Mouse (Mus musculus): ENCODE measurements around the gene Lman2l. TPM values are rescaled to one million over a fixed set of nuclear protein-coding genes. Genes with fewer than 3 reads are reported as not detected.

Gene Lman2l
- polyA plus RNA-seq, 3 experiments from 2014 or later: 7.9 to 12.0 (median 11.4) TPM

Other genes starting within 250 kb of the Lman2l start
- 10 to 100 TPM; 22.5 to 27.7 (median 25.2) TPM for gene Uggt1, start 200.6 kb downstream of the Lman2l start, polyA plus RNA-seq (2017; shearing (Covaris generic))
- 100 to 1,000 TPM in 1 of 3 experiments, 10 to 100 TPM in 2; 23.0 to 132 (median 83.6) TPM for gene Neurl3, start 170.6 kb downstream of the Lman2l start, polyA plus RNA-seq (2017; shearing (Covaris generic))
- gene Arid5a, start 137.5 kb downstream of the Lman2l start, polyA plus RNA-seq (2017; shearing (Covaris generic)): 10 to 100 TPM; 75.9 to 89.1 (median 88.6) TPM
- 10 to 100 TPM; 45.7 to 65.2 (median 47.4) TPM for gene Kansl3, start 76.1 kb downstream of the Lman2l start, polyA plus RNA-seq (2017; shearing (Covaris generic))
- under 1 TPM; 0.20 to 0.55 (median 0.39) TPM for gene Fer1l5, start 73.0 kb downstream of the Lman2l start, polyA plus RNA-seq (2017; shearing (Covaris generic))
- gene Cnnm4, start 26.3 kb upstream of the Lman2l start, polyA plus RNA-seq (2017; shearing (Covaris generic)): 10 to 100 TPM; 11.5 to 13.9 (median 12.1) TPM
- 1 to 10 TPM; 3.1 to 9.2 (median 6.7) TPM for gene Cnnm3, start 66.6 kb upstream of the Lman2l start, polyA plus RNA-seq (2017; shearing (Covaris generic))
- gene Ankrd23, start 91.6 kb upstream of the Lman2l start, polyA plus RNA-seq (2017; shearing (Covaris generic)): 10 to 100 TPM; 35.1 to 58.4 (median 36.4) TPM
- 1 to 10 TPM in 1 of 3 experiments, not detected in 2; 2.4 TPM for gene Gm42417, start 94.2 kb upstream of the Lman2l start, polyA plus RNA-seq (2017; shearing (Covaris generic))
- 10 to 100 TPM; 17.5 to 24.1 (median 23.2) TPM for gene Ankrd39, start 102.2 kb upstream of the Lman2l start, polyA plus RNA-seq (2017; shearing (Covaris generic))
- under 1 TPM in 1 of 3 experiments, not detected in 2; 0.33 TPM for gene Sema4c, start 113.1 kb upstream of the Lman2l start, polyA plus RNA-seq (2017; shearing (Covaris generic))
- under 1 TPM in 1 of 3 experiments, not detected in 2; 0.40 TPM for gene Fam178b, start 237.9 kb upstream of the Lman2l start, polyA plus RNA-seq (2017; shearing (Covaris generic))
- gene Cox5b, start 246.2 kb upstream of the Lman2l start, polyA plus RNA-seq (2017; shearing (Covaris generic)): 100 to 1,000 TPM; 273 to 480 (median 293) TPM

Data from inflammation-experienced regulatory T-cells, adult 6 months (primary cell).